Mouse (Mus musculus) MEL (cell line): ENCODE data around the gene Cand2. TPM values are rescaled to one million over a fixed set of nuclear protein-coding genes. Genes with fewer than 3 reads are reported as not detected.

Source experiments
- DNase-seq: peaks from one replicate; pipeline ENCODE4 v3.0.0; 2011; ENCODE audit warnings: low read depth, low spot score
- H3K27ac ChIP-seq: 2 replicates; pipeline ENCODE4 v1.5.1; 2012; ENCODE audit warnings: low read depth, mild to moderate bottlenecking, control low read depth, low read length, moderate library complexity; ENCODE audit not compliant: control insufficient read depth
- H3K27me3 ChIP-seq, 2 experiments: fragments of 150-350 bp in 1 of 2; sonication (generic) in 1 of 2; 2 replicates each; pipeline ENCODE4 v1.6.1; 2012; ENCODE audit warnings: low read length in 2 of 2, mild to moderate bottlenecking in 2 of 2, improper control_type of control experiment in 1 of 2, moderate library complexity in 1 of 2; ENCODE audit not compliant: insufficient read depth in 2 of 2, control insufficient read depth in 1 of 2
- H3K36me3 ChIP-seq, 2 experiments: 2 replicates each; pipeline ENCODE4 v1.6.1; 2012 to 2014; ENCODE audit warnings: low read length in 2 of 2, improper control_type of control experiment in 1 of 2, inconsistent platforms in 1 of 2, mild to moderate bottlenecking in 1 of 2; ENCODE audit not compliant: insufficient read depth in 2 of 2, control insufficient read depth in 1 of 2
- H3K4me1 ChIP-seq, 2 experiments: fragments of 150-350 bp in 1 of 2; sonication (generic) in 1 of 2; 2 replicates each; pipeline ENCODE4 v1.6.1; 2012; ENCODE audit warnings: low read length in 2 of 2, improper control_type of control experiment in 1 of 2, mild to moderate bottlenecking in 1 of 2; ENCODE audit not compliant: insufficient read depth in 2 of 2, control insufficient read depth in 1 of 2
- H3K4me3 ChIP-seq, 2 experiments: fragments of 150-350 bp in 1 of 2; sonication (generic) in 1 of 2; 2 replicates each; pipeline ENCODE4 v1.5.1; 2012; ENCODE audit warnings: low read depth in 2 of 2, low read length in 2 of 2, mild to moderate bottlenecking in 2 of 2, moderate library complexity in 2 of 2, control low read depth in 1 of 2, improper control_type of control experiment in 1 of 2; ENCODE audit not compliant: control insufficient read depth in 1 of 2, insufficient read depth in 1 of 2
- H3K79me2 ChIP-seq: 2 replicates; pipeline ENCODE4 v1.6.1; 2012; ENCODE audit warnings: mild to moderate bottlenecking, low read length, moderate library complexity; ENCODE audit not compliant: control insufficient read depth, poor library complexity, insufficient read depth
- H3K9ac ChIP-seq: 2 replicates; pipeline ENCODE4 v1.6.1; 2012; ENCODE audit warnings: low read depth, mild to moderate bottlenecking, control low read depth, low read length, moderate library complexity; ENCODE audit not compliant: control insufficient read depth, poor library complexity, severe bottlenecking
- H3K9me3 ChIP-seq: fragments of 150-350 bp; sonication (generic); replicated peaks from 2 replicates; pipeline ENCODE4 v1.6.1; 2012; ENCODE audit warnings: mild to moderate bottlenecking, low read length, improper control_type of control experiment, moderate library complexity; ENCODE audit not compliant: insufficient read depth
- CTCF ChIP-seq, 3 experiments: IDR thresholded peaks in 2 of 3; conservative IDR thresholded peaks in 1 of 3; 2 replicates each; pipeline ENCODE4 v1.5.1; 2011 to 2012; ENCODE audit warnings: low read length in 3 of 3, low read depth in 2 of 3, mild to moderate bottlenecking in 2 of 3, improper control_type of control experiment in 1 of 3, inconsistent platforms in 1 of 3, mixed read lengths in 1 of 3, moderate library complexity in 1 of 3; ENCODE audit not compliant: control insufficient read depth in 1 of 3, insufficient read depth in 1 of 3, poor library complexity in 1 of 3, severe bottlenecking in 1 of 3
- E2F4 ChIP-seq: IDR thresholded peaks from 2 replicates; pipeline ENCODE4 v1.6.1; 2011; ENCODE audit warnings: low read depth, low read length, improper control_type of control experiment, borderline replicate concordance
- ELF1 ChIP-seq: IDR thresholded peaks from 2 replicates; pipeline ENCODE4 v1.6.1; 2014; ENCODE audit warnings: low read depth, mild to moderate bottlenecking, inconsistent platforms, low read length, improper control_type of control experiment, moderate library complexity
- EP300 ChIP-seq, 2 experiments: IDR thresholded peaks; 2 replicates each; pipeline ENCODE4 v1.6.1; 2011; ENCODE audit warnings: improper control_type of control experiment in 2 of 2, low read length in 2 of 2, low read depth in 1 of 2, mild to moderate bottlenecking in 1 of 2
- GABPA ChIP-seq: IDR thresholded peaks from 2 replicates; pipeline ENCODE4 v1.6.1; 2012; ENCODE audit warnings: low read depth, mild to moderate bottlenecking, inconsistent platforms, low read length, improper control_type of control experiment, moderate library complexity
- HCFC1 ChIP-seq: IDR thresholded peaks from 2 replicates; pipeline ENCODE4 v1.6.1; 2012; ENCODE audit warnings: low read depth, mild to moderate bottlenecking, inconsistent platforms, low read length, improper control_type of control experiment, moderate library complexity
- JUND ChIP-seq: IDR thresholded peaks from 2 replicates; pipeline ENCODE4 v1.6.1; 2011; ENCODE audit warnings: low read depth, mild to moderate bottlenecking, improper control_type of control experiment, low read length
- KAT2A ChIP-seq: conservative IDR thresholded peaks from 2 replicates; pipeline ENCODE4 v1.6.1; 2012; ENCODE audit warnings: low read depth, low read length, improper control_type of control experiment, inconsistent platforms
- MAX ChIP-seq: IDR thresholded peaks from 2 replicates; pipeline ENCODE4 v1.6.1; 2011; ENCODE audit warnings: low read length, improper control_type of control experiment
- NELFE ChIP-seq: IDR thresholded peaks from 2 replicates; pipeline ENCODE4 v1.6.1; 2011; ENCODE audit warnings: low read depth, low read length, improper control_type of control experiment
- POLR2A ChIP-seq, 2 experiments: IDR thresholded peaks; 2 replicates each; pipeline ENCODE4 v1.6.1; 2011 to 2012; ENCODE audit warnings: low read length in 2 of 2, mild to moderate bottlenecking in 2 of 2, control low read depth in 1 of 2, improper control_type of control experiment in 1 of 2, low read depth in 1 of 2, moderate library complexity in 1 of 2; ENCODE audit not compliant: control insufficient read depth in 1 of 2, insufficient read depth in 1 of 2, poor library complexity in 1 of 2
- POLR2AphosphoS2 ChIP-seq: IDR thresholded peaks from 2 replicates; pipeline ENCODE4 v1.6.1; 2011; ENCODE audit warnings: low read length, improper control_type of control experiment
- POLR2AphosphoS5 ChIP-seq: IDR thresholded peaks from 2 replicates; pipeline ENCODE4 v1.6.1; 2012; ENCODE audit warnings: low read depth, borderline replicate concordance, mild to moderate bottlenecking, inconsistent platforms, low read length, moderate library complexity, mixed read lengths
- RAD21 ChIP-seq: IDR thresholded peaks from 2 replicates; pipeline ENCODE4 v1.6.1; 2011; ENCODE audit warnings: mild to moderate bottlenecking, low read depth, low read length, improper control_type of control experiment
- RCOR1 ChIP-seq: IDR thresholded peaks from 2 replicates; pipeline ENCODE4 v1.6.1; 2012; ENCODE audit warnings: low read depth, mild to moderate bottlenecking, inconsistent platforms, low read length, improper control_type of control experiment
- SIN3A ChIP-seq: IDR thresholded peaks from 2 replicates; pipeline ENCODE4 v1.6.1; 2012; ENCODE audit warnings: low read length, improper control_type of control experiment, inconsistent platforms
- SMC3 ChIP-seq: IDR thresholded peaks from 2 replicates; pipeline ENCODE4 v1.6.1; 2011; ENCODE audit warnings: low read depth, low read length, improper control_type of control experiment
- TBP ChIP-seq: IDR thresholded peaks from 2 replicates; pipeline ENCODE4 v1.8.0; 2011; ENCODE audit warnings: low read depth, low read length, improper control_type of control experiment
- UBTF ChIP-seq: IDR thresholded peaks from 2 replicates; pipeline ENCODE4 v1.6.1; 2012; ENCODE audit warnings: low read depth, mild to moderate bottlenecking, inconsistent platforms, low read length, improper control_type of control experiment, moderate library complexity, borderline replicate concordance; ENCODE audit not compliant: insufficient read depth
- USF1 ChIP-seq: IDR thresholded peaks from 2 replicates; pipeline ENCODE4 v1.6.1; 2014; ENCODE audit warnings: low read depth, mild to moderate bottlenecking, inconsistent platforms, low read length, improper control_type of control experiment, moderate library complexity
- USF2 ChIP-seq, 2 experiments: IDR thresholded peaks; 2 replicates each; pipeline ENCODE4 v1.6.1; 2011 to 2012; ENCODE audit warnings: improper control_type of control experiment in 2 of 2, low read length in 2 of 2, borderline replicate concordance in 1 of 2, inconsistent platforms in 1 of 2, low read depth in 1 of 2, mild to moderate bottlenecking in 1 of 2; ENCODE audit not compliant: insufficient read depth in 1 of 2
- ZC3H11A ChIP-seq: IDR thresholded peaks from 2 replicates; pipeline ENCODE4 v1.6.1; 2012; ENCODE audit warnings: low read depth, mild to moderate bottlenecking, inconsistent platforms, low read length, improper control_type of control experiment
- ZMIZ1 ChIP-seq: IDR thresholded peaks from 2 replicates; pipeline ENCODE4 v1.6.1; 2012; ENCODE audit warnings: low read depth, mild to moderate bottlenecking, inconsistent platforms, low read length, improper control_type of control experiment, moderate library complexity
- ZNF384 ChIP-seq: IDR thresholded peaks from 2 replicates; pipeline ENCODE4 v1.6.1; 2012; ENCODE audit warnings: low read depth, mild to moderate bottlenecking, inconsistent platforms, low read length, improper control_type of control experiment
- polyA plus RNA-seq, 2 experiments: library from polyadenylated mRNA; stranded (reverse) in 1 of 2; unstranded in 1 of 2; fragments of >175 nt in 1 of 2; fragments of >200 nt in 1 of 2; gene quantifications; 2 replicates each; pipeline versions ENCODE4 v1.2.1 to v1.2.4; 2012; ENCODE audit warnings: low replicate concordance in 2 of 2, low read depth in 1 of 2; ENCODE audit not compliant: insufficient read length in 2 of 2, insufficient read depth in 1 of 2, missing spikeins in 1 of 2
- total RNA-seq: library from RNA; depleted of rRNA; stranded (reverse); fragments of 300-350 nt; gene quantifications from 2 replicates; pipeline ENCODE4 v1.2.3, GENCODE M21; 2012

Cand2 gene
- total and polyA plus RNA-seq, 3 experiments: 1.8 to 6.6 TPM; not detected in 1

- H3K36me3 ChIP-seq: 0 out of 4 replicates have a peak, but pooled peaks cover 0 to 2% of the 10 kb centered on the region in 2 experiments
- H3K79me2 ChIP-seq: no peaks in the 10 kb centered on the region
- no peaks in the 10 kb centered on the region for H3K4me1 ChIP-seq
- H3K9me3 ChIP-seq: no peaks in the 10 kb centered on the region
- H3K27ac ChIP-seq: no peak overlapping the region
- H3K27me3 ChIP-seq: no peaks in the 10 kb centered on the region
- no peak overlapping the region for H3K9ac ChIP-seq
- no peak for DNase-seq
- no peak overlapping the region for H3K4me3 ChIP-seq
- TF ChIP-seq ZNF384 (no peak), JUND (peak; percentile 63; the same call in 1 of the 2 replicates)
These were observed 56.7 kb downstream of the Cand2 start for GRCm38 (mm10) chr6:115830779-115831601.

GRCm38 (mm10) chr6:115832152-115832850 is 58.0 kb downstream of the Cand2 start:
- H3K4me3 ChIP-seq: no peak overlapping the region
- TF ChIP-seq UBTF: no peak
- no peak for TF ChIP-seq HCFC1
- no peak for TF ChIP-seq MAX
- no peak for TF ChIP-seq EP300 (IDR thresholded peaks at IDR 0.05; ENCODE audit: low read depth in 1 of 2, low read length in 2 of 2)
- no peak for TF ChIP-seq POLR2AphosphoS5
- no peak for TF ChIP-seq NELFE
- H3K9me3 ChIP-seq: no peaks in the 10 kb centered on the region
- DNase-seq: peak; percentile 12
- H3K4me1 ChIP-seq: no peaks in the 10 kb centered on the region
- H3K79me2 ChIP-seq: no peaks in the 10 kb centered on the region
- 0 out of 4 replicates have a peak, but pooled peaks cover 0 to 2% of the 10 kb centered on the region in 2 experiments for H3K36me3 ChIP-seq
- H3K9ac ChIP-seq: no peak overlapping the region
- no peaks in the 10 kb centered on the region for H3K27me3 ChIP-seq
- no peak overlapping the region for H3K27ac ChIP-seq

GRCm38 (mm10) chr6:115833861-115834260 is 59.5 kb downstream of the Cand2 start:
- Histone ChIP-seq H3K27ac (no peak overlapping the region), H3K36me3 (0 out of 4 replicates have a peak, but pooled peaks cover 0 to 2% of the 10 kb centered on the region in 2 experiments), H3K27me3 (no peaks in the 10 kb centered on the region), H3K4me1 (no peaks in the 10 kb centered on the region), H3K79me2 (no peaks in the 10 kb centered on the region), H3K9ac (no peak overlapping the region), H3K4me3 (no peak overlapping the region), H3K9me3 (no peaks in the 10 kb centered on the region)
- DNase-seq: no peak
- no peak for TF ChIP-seq GABPA
- no peak for TF ChIP-seq USF1
- no peak for TF ChIP-seq JUND
- TF ChIP-seq E2F4: no peak
- TF ChIP-seq ZMIZ1: no peak
- no peak for TF ChIP-seq RCOR1
- TF ChIP-seq CTCF (IDR thresholded peaks at IDR 0.05 in 2 of 3, conservative IDR thresholded peaks at IDR 0.05 in 1 of 3; ENCODE audit: control insufficient read depth in 1 of 3, insufficient read depth in 1 of 3, low read depth in 2 of 3, low read length in 3 of 3, poor library complexity in 1 of 3, severe bottlenecking in 1 of 3): no peak
- no peak for TF ChIP-seq SMC3
- TF ChIP-seq USF2 (IDR thresholded peaks at IDR 0.05; ENCODE audit: borderline replicate concordance in 1 of 2, insufficient read depth in 1 of 2, low read depth in 1 of 2, low read length in 2 of 2): no peak
- TF ChIP-seq ELF1: no peak
- TF ChIP-seq POLR2AphosphoS2: no peak
- TF ChIP-seq NELFE: no peak
- no peak for TF ChIP-seq ZC3H11A
- no peak for TF ChIP-seq KAT2A
- TF ChIP-seq SIN3A: no peak
- TF ChIP-seq RAD21: no peak
- TF ChIP-seq POLR2A (IDR thresholded peaks at IDR 0.05; ENCODE audit: control insufficient read depth in 1 of 2, insufficient read depth in 1 of 2, low read depth in 1 of 2, low read length in 2 of 2, poor library complexity in 1 of 2): no peak
- TF ChIP-seq TBP: no peak
